Mouse (Mus musculus) kidney, embryonic 15.5 days (tissue): ENCODE data around the gene Slc5a8. TPM values are rescaled to one million over a fixed set of nuclear protein-coding genes. Genes with fewer than 3 reads are reported as not detected.

Source experiments
- polyA plus RNA-seq: library from polyadenylated mRNA; unstranded; fragments of >200 nt; fragmentation: Nextera tagmentation; extraction: Ambion mirVana; gene quantifications from 2 replicates; pipeline ENCODE4 v1.2.1, GENCODE M21; 2015

The Slc5a8 gene
- polyA plus RNA-seq, 1 experiment from 2014 or later = 10.7 TPM

Other genes starting within 250 kb of the Slc5a8 start
- gene Spic, start 201.0 kb upstream of the Slc5a8 start, polyA plus RNA-seq = 1.0 and 1.1 TPM in 2 replicates
- 191 and 193 TPM in 2 replicates for gene Arl1, start 155.1 kb upstream of the Slc5a8 start, polyA plus RNA-seq
- 17.1 and 20.9 TPM in 2 replicates for gene Utp20, start 59.2 kb upstream of the Slc5a8 start, polyA plus RNA-seq